Mouse (Mus musculus): ENCODE results near the gene Sh3rf1. TPM values are rescaled to one million over a fixed set of nuclear protein-coding genes. Genes with fewer than 3 reads are reported as not detected.

Gene Sh3rf1
- polyA plus RNA-seq, 1 experiment from 2014 or later = 1.2 TPM

- 45% methylated on average over 9 of the region's 9 CpGs for WGBS (ENCODE audit: insufficient replicate concordance)
- no peak overlapping the region for H3K4me3 ChIP-seq (replicated peaks)
- no peak overlapping the region for H3K4me2 ChIP-seq
- no peak overlapping the region for H3K9ac ChIP-seq
- no peak overlapping the region for H3K27ac ChIP-seq (replicated peaks)
- no peak; the same call in 1 of the 2 replicates for ATAC-seq (ENCODE audit: insufficient read depth)
- no peaks in the 10 kb centered on the region for H3K4me1 ChIP-seq (replicated peaks)
- no peaks in the 10 kb centered on the region for H3K36me3 ChIP-seq (replicated peaks)
- no peaks in the 10 kb centered on the region for H3K9me3 ChIP-seq (replicated peaks)
- H3K27me3 ChIP-seq = no peaks in the 10 kb centered on the region
Observed at GRCm38 (mm10) chr8:61436586-61437304, 213.1 kb downstream of the Sh3rf1 start.

GRCm38 (mm10) chr8:61437305-61437605 is 213.6 kb downstream of the Sh3rf1 start:
- no peak for ATAC-seq (ENCODE audit: insufficient read depth)
- H3K9me3 ChIP-seq (replicated peaks) = no peaks in the 10 kb centered on the region
- no peaks in the 10 kb centered on the region for H3K36me3 ChIP-seq (replicated peaks)

GRCm38 (mm10) chr8:61442988-61443387 is 219.3 kb downstream of the Sh3rf1 start:
- no peak for ATAC-seq (ENCODE audit: insufficient read depth)
- Histone ChIP-seq H3K27me3 (no peaks in the 10 kb centered on the region), H3K4me2 (no peak overlapping the region), H3K27ac (replicated peaks) (no peak overlapping the region), H3K9ac (no peak overlapping the region), H3K36me3 (replicated peaks) (no peaks in the 10 kb centered on the region), H3K4me3 (replicated peaks) (no peak overlapping the region), H3K4me1 (replicated peaks) (no peaks in the 10 kb centered on the region), H3K9me3 (replicated peaks) (no peaks in the 10 kb centered on the region)
- 64% methylated on average over 3 of the region's 3 CpGs for WGBS (ENCODE audit: insufficient replicate concordance)

More at GRCm38 (mm10) chr8:61437305-61437605, 213.6 kb downstream of the Sh3rf1 start:
- no peaks in the 10 kb centered on the region for H3K27me3 ChIP-seq
- no peak overlapping the region for H3K9ac ChIP-seq
- no peak overlapping the region for H3K27ac ChIP-seq (replicated peaks)
- no peak overlapping the region for H3K4me3 ChIP-seq (replicated peaks)
- no peak overlapping the region for H3K4me2 ChIP-seq
- H3K4me1 ChIP-seq (replicated peaks) = no peaks in the 10 kb centered on the region

GRCm38 (mm10) chr8:61444358-61444757 is 220.7 kb downstream of the Sh3rf1 start:
- Histone ChIP-seq H3K27ac (replicated peaks) (no peak overlapping the region), H3K4me3 (replicated peaks) (no peak overlapping the region), H3K27me3 (no peaks in the 10 kb centered on the region), H3K9ac (no peak overlapping the region), H3K4me1 (replicated peaks) (no peaks in the 10 kb centered on the region), H3K9me3 (replicated peaks) (no peaks in the 10 kb centered on the region), H3K4me2 (no peak overlapping the region), H3K36me3 (replicated peaks) (no peaks in the 10 kb centered on the region)
- 65% methylated on average over 3 of the region's 3 CpGs for WGBS (ENCODE audit: insufficient replicate concordance)
- no peak for ATAC-seq (ENCODE audit: insufficient read depth)

Other genes with a start within 250 kb of the Sh3rf1 start
- 37.5 and 40.0 TPM in 2 replicates for gene Clcn3, start 240.6 kb upstream of the Sh3rf1 start, polyA plus RNA-seq (2015; fragmentation: Nextera tagmentation; extraction: Ambion mirVana)
- gene Nek1, start 230.7 kb upstream of the Sh3rf1 start, polyA plus RNA-seq (2015; fragmentation: Nextera tagmentation; extraction: Ambion mirVana) = 6.9 and 7.1 TPM in 2 replicates